Mouse (Mus musculus) neural tube, embryonic 12.5 days (tissue): ENCODE data around the gene Tgif1. TPM values are rescaled to one million over a fixed set of nuclear protein-coding genes. Genes with fewer than 3 reads are reported as not detected.
A peak's percentile ranks its signal among the peaks of the same experiment; 100 is the strongest.
"Not testable (repeated sequence)": the region's sequence is repeated elsewhere in the genome, so short reads cannot be mapped to it uniquely, and the experiment has no call there.

Source experiments
- ATAC-seq: fragments of 200-750 bp; cut with Nextera tagmentation; 2 replicates; pipeline ENCODE4 v1.8.0; 2017; ENCODE audit warnings: low read depth, mild to moderate bottlenecking, moderate TSS enrichment, moderate library complexity; ENCODE audit not compliant: low FRiP score
- H3K27ac ChIP-seq: fragments of 300-500 bp; sonication (generic); 2 replicates; pipeline ENCODE4 v1.5.1; 2016
- H3K27me3 ChIP-seq: fragments of 300-500 bp; sonication (generic); replicated peaks from 2 replicates; pipeline ENCODE4 v1.6.1; 2016; ENCODE audit warnings: mild to moderate bottlenecking
- H3K36me3 ChIP-seq: fragments of 300-500 bp; sonication (generic); 2 replicates; pipeline ENCODE4 v1.6.1; 2016; ENCODE audit warnings: mild to moderate bottlenecking
- H3K4me1 ChIP-seq: fragments of 300-500 bp; sonication (generic); 2 replicates; pipeline ENCODE4 v1.6.1; 2016
- H3K4me2 ChIP-seq: fragments of 300-500 bp; sonication (generic); replicated peaks from 2 replicates; pipeline ENCODE4 v1.6.1; 2016; ENCODE audit warnings: mild to moderate bottlenecking
- H3K4me3 ChIP-seq: fragments of 300-500 bp; sonication (generic); 2 replicates; pipeline ENCODE4 v1.5.1; 2016
- H3K9ac ChIP-seq: fragments of 300-500 bp; sonication (generic); 2 replicates; pipeline ENCODE4 v1.6.1; 2016; ENCODE audit warnings: mild to moderate bottlenecking
- H3K9me3 ChIP-seq: fragments of 300-500 bp; sonication (generic); 2 replicates; pipeline ENCODE4 v1.6.1; 2016; ENCODE audit warnings: mild to moderate bottlenecking
- WGBS: fragments of 180-500 bp; shearing (Covaris S2); methylation state at CpG from one replicate; pipeline ENCODE4 v1.1.7; 2016; 5-methylcytosine and 5-hydroxymethylcytosine counted together
- polyA plus RNA-seq: library from polyadenylated mRNA; unstranded; fragments of >200 nt; fragmentation: Nextera tagmentation; extraction: Ambion mirVana; gene quantifications from 2 replicates; pipeline ENCODE4 v1.2.1, GENCODE M21; 2016

Gene Tgif1
- polyA plus RNA-seq, 1 experiment from 2014 or later, result 57.2 TPM

- Histone ChIP-seq H3K4me2 (peak overlapping the region; percentile 86), H3K27me3 (no peaks in the 10 kb centered on the region), H3K9me3 (no peaks in the 10 kb centered on the region), H3K4me3 (peak overlapping the region; percentile 46), H3K9ac (no peak overlapping the region; the same call in 1 of the 2 replicates), H3K36me3 (0 out of 2 replicates have a peak, but pooled peaks cover 2% of the 10 kb centered on the region), H3K27ac (no peak overlapping the region), H3K4me1 (no peaks in the 10 kb centered on the region)
- WGBS, result 1% methylated on average over 10 of the region's 10 CpGs
- peak; percentile 38; the same call in 1 of the 2 replicates for ATAC-seq
These were observed 18.1 kb downstream of the Tgif1 start for GRCm38 (mm10) chr17:70835071-70835790.

- Histone ChIP-seq H3K27ac (no peak overlapping the region), H3K9ac (peak overlapping the region; percentile 57), H3K36me3 (0 out of 2 replicates have a peak, but pooled peaks cover 2% of the 10 kb centered on the region), H3K27me3 (no peaks in the 10 kb centered on the region), H3K9me3 (no peaks in the 10 kb centered on the region), H3K4me1 (no peaks in the 10 kb centered on the region), H3K4me3 (peak overlapping the region; percentile 46), H3K4me2 (peak overlapping the region; percentile 86)
- 1% methylated on average over 29 of the region's 29 CpGs for WGBS
- ATAC-seq, result peak; percentile 54; the same call in 1 of the 2 replicates
These were observed 18.8 kb downstream of the Tgif1 start for GRCm38 (mm10) chr17:70834430-70834965.

GRCm38 (mm10) chr17:70832544-70832943, 20.8 kb downstream of the Tgif1 start:
- H3K9me3 ChIP-seq, result no peaks in the 10 kb centered on the region
- no peak overlapping the region for H3K4me2 ChIP-seq
- H3K27ac ChIP-seq, result no peak overlapping the region
- 93% methylated on average over 9 of the region's 9 CpGs for WGBS
- H3K9ac ChIP-seq, result no peak overlapping the region
- no peak for ATAC-seq
- no peaks in the 10 kb centered on the region for H3K4me1 ChIP-seq
- no peak overlapping the region for H3K4me3 ChIP-seq
- H3K27me3 ChIP-seq, result no peaks in the 10 kb centered on the region
- H3K36me3 ChIP-seq, result no peaks in the 10 kb centered on the region

GRCm38 (mm10) chr17:70831591-70831990, 21.8 kb downstream of the Tgif1 start:
- Histone ChIP-seq H3K36me3 (no peaks in the 10 kb centered on the region), H3K4me1 (no peaks in the 10 kb centered on the region), H3K4me2 (no peak overlapping the region), H3K27me3 (no peaks in the 10 kb centered on the region), H3K9ac (no peak overlapping the region), H3K9me3 (no peaks in the 10 kb centered on the region), H3K4me3 (no peak overlapping the region), H3K27ac (no peak overlapping the region)
- no peak for ATAC-seq
- WGBS, result 71% methylated on average over 4 of the region's 4 CpGs

- ATAC-seq, result no peak
- 73% methylated on average over 23 of the region's 23 CpGs for WGBS
These were observed 23.2 kb downstream of the Tgif1 start for GRCm38 (mm10) chr17:70829943-70830715.

GRCm38 (mm10) chr17:70829217-70829616, 24.1 kb downstream of the Tgif1 start:
- no peak overlapping the region for H3K4me2 ChIP-seq
- no peaks in the 10 kb centered on the region for H3K9me3 ChIP-seq
- H3K27me3 ChIP-seq, result no peaks in the 10 kb centered on the region
- no peaks in the 10 kb centered on the region for H3K4me1 ChIP-seq
- H3K9ac ChIP-seq, result no peak overlapping the region
- H3K36me3 ChIP-seq, result no peaks in the 10 kb centered on the region
- 85% methylated on average over 6 of the region's 6 CpGs for WGBS
- no peak; the same call in 1 of the 2 replicates for ATAC-seq
- no peak overlapping the region for H3K27ac ChIP-seq
- H3K4me3 ChIP-seq, result no peak overlapping the region

More at GRCm38 (mm10) chr17:70829943-70830715, 23.2 kb downstream of the Tgif1 start:
- no peak overlapping the region for H3K4me3 ChIP-seq
- H3K36me3 ChIP-seq, result no peaks in the 10 kb centered on the region
- no peak overlapping the region for H3K27ac ChIP-seq
- H3K27me3 ChIP-seq, result no peaks in the 10 kb centered on the region
- H3K4me1 ChIP-seq, result no peaks in the 10 kb centered on the region
- H3K9ac ChIP-seq, result no peak overlapping the region
- H3K4me2 ChIP-seq, result no peak overlapping the region
- no peaks in the 10 kb centered on the region for H3K9me3 ChIP-seq

- H3K27me3 ChIP-seq, result no peaks in the 10 kb centered on the region
- H3K4me2 ChIP-seq, result no peak overlapping the region
- no peaks in the 10 kb centered on the region for H3K4me1 ChIP-seq
- H3K4me3 ChIP-seq, result no peak overlapping the region
- no peaks in the 10 kb centered on the region for H3K36me3 ChIP-seq
- no peak for ATAC-seq
- H3K9me3 ChIP-seq, result no peaks in the 10 kb centered on the region
- no peak overlapping the region for H3K27ac ChIP-seq
- 81% methylated on average over 2 of the region's 2 CpGs for WGBS
- H3K9ac ChIP-seq, result no peak overlapping the region
These were observed 24.8 kb downstream of the Tgif1 start for GRCm38 (mm10) chr17:70828569-70828968.

GRCm38 (mm10) chr17:70828180-70828528, 25.2 kb downstream of the Tgif1 start:
- Histone ChIP-seq H3K4me2 (no peak overlapping the region), H3K4me1 (no peaks in the 10 kb centered on the region), H3K9ac (no peak overlapping the region), H3K27me3 (no peaks in the 10 kb centered on the region), H3K36me3 (no peaks in the 10 kb centered on the region), H3K9me3 (no peaks in the 10 kb centered on the region), H3K4me3 (no peak overlapping the region), H3K27ac (no peak overlapping the region)
- 68% methylated on average over 4 of the region's 4 CpGs for WGBS
- ATAC-seq, result no peak

- not testable (repeated sequence) for H3K4me2 ChIP-seq, H3K4me1 ChIP-seq, H3K27ac ChIP-seq, H3K9me3 ChIP-seq, H3K36me3 ChIP-seq, H3K4me3 ChIP-seq, H3K9ac ChIP-seq, H3K27me3 ChIP-seq, ATAC-seq
- WGBS, result 88% methylated on average over 11 of the region's 11 CpGs
These were observed 25.7 kb downstream of the Tgif1 start for GRCm38 (mm10) chr17:70827463-70828179.

- no peaks in the 10 kb centered on the region for H3K4me1 ChIP-seq
- 86% methylated on average over 12 of the region's 12 CpGs for WGBS
- no peak overlapping the region for H3K27ac ChIP-seq
- H3K9me3 ChIP-seq, result no peaks in the 10 kb centered on the region
- H3K9ac ChIP-seq, result no peak overlapping the region
- ATAC-seq, result no peak
- H3K4me2 ChIP-seq, result no peak overlapping the region
- H3K27me3 ChIP-seq, result no peaks in the 10 kb centered on the region
- H3K4me3 ChIP-seq, result no peak overlapping the region
- H3K36me3 ChIP-seq, result no peaks in the 10 kb centered on the region
These were observed 27.1 kb downstream of the Tgif1 start for GRCm38 (mm10) chr17:70826227-70826626.

- no peak for ATAC-seq
- Histone ChIP-seq H3K4me1 (no peaks in the 10 kb centered on the region), H3K4me2 (no peak overlapping the region), H3K9me3 (no peaks in the 10 kb centered on the region), H3K36me3 (no peaks in the 10 kb centered on the region), H3K4me3 (no peak overlapping the region), H3K27ac (no peak overlapping the region), H3K9ac (no peak overlapping the region), H3K27me3 (peaks cover 11% of the 10 kb centered on the region)
- WGBS, result 88% methylated on average over 8 of the region's 8 CpGs
These were observed 30.3 kb downstream of the Tgif1 start for GRCm38 (mm10) chr17:70823083-70823482.
